Mouse (Mus musculus): ENCODE measurements around the gene 2010106E10Rik. TPM values are rescaled to one million over a fixed set of nuclear protein-coding genes. Genes with fewer than 3 reads are reported as not detected.
A peak's percentile ranks its signal among the peaks of the same experiment; 100 is the strongest.

Gene 2010106E10Rik
- polyA plus RNA-seq (2014; fragmentation: Nextera tagmentation; extraction: Ambion mirVana) = 0.20 TPM in 1 of 2 replicates, not detected in the other

DNA sequence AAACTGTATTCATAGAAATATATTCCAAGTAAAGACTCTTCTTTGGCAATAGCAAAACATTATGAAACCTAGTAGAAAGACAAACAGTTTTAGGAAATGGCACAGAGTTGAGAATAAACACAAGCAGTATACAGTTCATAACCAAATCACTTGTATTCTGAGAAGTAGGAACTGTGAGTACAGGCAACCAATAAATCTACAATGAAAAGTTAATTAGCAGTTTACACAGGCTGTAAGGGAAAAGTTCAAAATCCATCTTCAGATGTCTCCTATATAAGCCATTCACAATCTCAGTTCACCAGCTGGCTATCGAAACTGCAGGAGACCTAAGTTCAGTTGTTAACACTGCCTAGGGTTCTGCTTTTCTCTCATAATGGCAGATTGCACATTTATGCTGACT lies at the start of gene 2010106E10Rik:
Gene 2010106E10Rik (plus strand): TSS at position 301 of the 400 bp plus-strand sequence.
- Histone ChIP-seq H3K27ac (no peak within 1 kb of the TSS), H3K9me3 (ENCODE audit: control insufficient read depth, low read length) (no peaks in the 10 kb centered on the region), H3K36me3 (replicated peaks; ENCODE audit: control insufficient read depth, insufficient read depth) (no peaks in the 10 kb centered on the region), H3K4me1 (replicated peaks; ENCODE audit: control insufficient read depth, insufficient read depth, low read length) (no peaks in the 10 kb centered on the region), H3K4me2 (replicated peaks) (no peak within 1 kb of the TSS), H3K4me3 (replicated peaks; ENCODE audit: low read length) (no peak within 1 kb of the TSS), H3K9ac (no peak within 1 kb of the TSS), H3K27me3 (ENCODE audit: control insufficient read depth, insufficient read depth, low read length) (no peaks in the 10 kb centered on the region)
- WGBS = 93% methylated on average over 1 of the region's 1 CpGs
- no peak for DNase-seq (ENCODE audit: low spot score)
- ATAC-seq (ENCODE audit: low FRiP score) = no peak

GRCm38 (mm10) chrX:112505651-112506050 lies 10.6 kb downstream of the 2010106E10Rik start:
- Histone ChIP-seq H3K9me3 (ENCODE audit: control insufficient read depth, low read length) (no peaks in the 10 kb centered on the region), H3K27me3 (ENCODE audit: control insufficient read depth, insufficient read depth, low read length) (no peaks in the 10 kb centered on the region), H3K4me2 (replicated peaks) (no peak overlapping the region), H3K4me1 (replicated peaks; ENCODE audit: control insufficient read depth, insufficient read depth, low read length) (no peaks in the 10 kb centered on the region), H3K9ac (no peak overlapping the region), H3K4me3 (replicated peaks; ENCODE audit: low read length) (no peak overlapping the region), H3K27ac (no peak overlapping the region), H3K36me3 (replicated peaks; ENCODE audit: control insufficient read depth, insufficient read depth) (no peaks in the 10 kb centered on the region)
- ATAC-seq (ENCODE audit: low FRiP score) (no peak), DNase-seq (ENCODE audit: low spot score) (no peak)
- WGBS = 71% methylated on average over 2 of the region's 2 CpGs

DNA sequence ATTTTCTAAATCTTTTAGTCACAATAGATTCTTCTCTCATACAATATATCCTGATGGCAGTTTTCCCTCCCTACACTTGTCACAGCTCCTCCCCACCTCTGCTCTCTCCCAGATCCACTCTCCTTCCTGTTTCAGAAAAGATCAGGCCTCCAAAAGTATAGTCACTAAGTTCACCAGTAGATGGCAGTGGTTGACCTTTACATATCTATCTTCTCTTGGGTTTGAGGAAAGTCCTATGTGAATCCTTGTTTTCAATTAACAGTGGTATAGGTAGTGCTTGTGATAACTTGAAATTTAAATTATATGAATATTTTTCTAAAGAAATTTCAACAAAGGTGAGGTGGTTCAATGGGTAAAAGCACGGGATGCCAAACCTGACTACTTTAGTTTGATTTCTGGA lies 29.7 kb downstream of the 2010106E10Rik start:
- no peak overlapping the region for H3K9ac ChIP-seq
- DNase-seq (ENCODE audit: low spot score) = peak; percentile 70
- no peak overlapping the region for H3K27ac ChIP-seq
- H3K4me1 ChIP-seq (replicated peaks; ENCODE audit: control insufficient read depth, insufficient read depth, low read length) = no peaks in the 10 kb centered on the region
- H3K27me3 ChIP-seq (ENCODE audit: control insufficient read depth, insufficient read depth, low read length) = no peaks in the 10 kb centered on the region
- no peak overlapping the region for H3K4me3 ChIP-seq (replicated peaks; ENCODE audit: low read length)
- ATAC-seq (ENCODE audit: low FRiP score) = peak; percentile 40; the same call in 1 of the 2 replicates
- 65% methylated on average over 1 of the region's 1 CpGs for WGBS
- no peaks in the 10 kb centered on the region for H3K9me3 ChIP-seq (ENCODE audit: control insufficient read depth, low read length)
- H3K4me2 ChIP-seq (replicated peaks) = no peak overlapping the region
- H3K36me3 ChIP-seq (replicated peaks; ENCODE audit: control insufficient read depth, insufficient read depth) = no peaks in the 10 kb centered on the region

GRCm38 (mm10) chrX:112543115-112543514 lies 48.0 kb downstream of the 2010106E10Rik start:
- Histone ChIP-seq H3K4me1 (replicated peaks; ENCODE audit: control insufficient read depth, insufficient read depth, low read length) (no peaks in the 10 kb centered on the region), H3K9me3 (ENCODE audit: control insufficient read depth, low read length) (no peaks in the 10 kb centered on the region), H3K9ac (no peak overlapping the region), H3K36me3 (replicated peaks; ENCODE audit: control insufficient read depth, insufficient read depth) (no peaks in the 10 kb centered on the region), H3K27me3 (ENCODE audit: control insufficient read depth, insufficient read depth, low read length) (no peaks in the 10 kb centered on the region), H3K4me3 (replicated peaks; ENCODE audit: low read length) (no peak overlapping the region), H3K4me2 (replicated peaks) (no peak overlapping the region), H3K27ac (no peak overlapping the region)
- DNase-seq (ENCODE audit: low spot score) (no peak), ATAC-seq (ENCODE audit: low FRiP score) (no peak)
- WGBS = 58% methylated on average over 1 of the region's 1 CpGs

DNA sequence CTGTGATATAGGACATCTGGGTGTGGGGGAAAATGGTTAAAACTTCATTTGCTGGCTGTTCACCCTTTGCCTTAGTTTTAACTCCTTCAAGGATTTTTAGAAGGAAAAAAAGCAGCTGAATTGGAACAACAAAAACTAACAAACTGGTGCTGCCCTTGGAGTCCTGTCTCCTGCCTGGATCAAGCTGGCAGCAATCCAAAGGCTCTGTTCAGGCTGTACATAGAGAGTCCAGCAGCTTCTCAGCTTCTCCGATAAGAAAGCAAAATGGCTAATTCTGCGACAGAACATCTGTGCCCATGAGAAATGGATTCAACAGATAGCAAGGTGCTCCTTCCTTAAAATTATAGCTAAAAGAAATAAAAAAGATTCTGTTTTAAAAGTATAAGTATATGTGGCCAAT lies 72.6 kb downstream of the 2010106E10Rik start:
- WGBS = 70% methylated on average over 2 of the region's 2 CpGs
- ATAC-seq (ENCODE audit: low FRiP score) (no peak), DNase-seq (ENCODE audit: low spot score) (peak; percentile 24)
- H3K4me3 ChIP-seq (replicated peaks; ENCODE audit: low read length) = no peak overlapping the region
- no peak overlapping the region for H3K9ac ChIP-seq
- H3K9me3 ChIP-seq (ENCODE audit: control insufficient read depth, low read length) = no peaks in the 10 kb centered on the region
- H3K4me2 ChIP-seq (replicated peaks) = no peak overlapping the region
- H3K27ac ChIP-seq = no peak overlapping the region
- H3K36me3 ChIP-seq (replicated peaks; ENCODE audit: control insufficient read depth, insufficient read depth) = no peaks in the 10 kb centered on the region
- no peaks in the 10 kb centered on the region for H3K4me1 ChIP-seq (replicated peaks; ENCODE audit: control insufficient read depth, insufficient read depth, low read length)
- H3K27me3 ChIP-seq (ENCODE audit: control insufficient read depth, insufficient read depth, low read length) = no peaks in the 10 kb centered on the region

GRCm38 (mm10) chrX:112600511-112601305 lies 105.6 kb downstream of the 2010106E10Rik start, which contains the start of gene Zfp711:
TSS of gene Zfp711 (plus strand) at chrX:112600526.
- Histone ChIP-seq H3K9me3 (ENCODE audit: control insufficient read depth, low read length) (no peaks in the 10 kb centered on the region), H3K27ac (peak within 1 kb of the TSS; percentile 91), H3K9ac (peak within 1 kb of the TSS; percentile 85), H3K4me2 (replicated peaks) (peak within 1 kb of the TSS; percentile 51), H3K27me3 (ENCODE audit: control insufficient read depth, insufficient read depth, low read length) (no peaks in the 10 kb centered on the region), H3K4me1 (replicated peaks; ENCODE audit: control insufficient read depth, insufficient read depth, low read length) (no peaks in the 10 kb centered on the region), H3K36me3 (replicated peaks; ENCODE audit: control insufficient read depth, insufficient read depth) (no peaks in the 10 kb centered on the region), H3K4me3 (replicated peaks; ENCODE audit: low read length) (peak within 1 kb of the TSS; percentile 63)
- WGBS = 19% methylated on average over 59 of the region's 79 CpGs
- DNase-seq (ENCODE audit: low spot score) = peak; percentile 84
- ATAC-seq (ENCODE audit: low FRiP score) = peak; percentile 98

- H3K4me1 ChIP-seq (replicated peaks; ENCODE audit: control insufficient read depth, insufficient read depth, low read length) = no peaks in the 10 kb centered on the region
Measured at GRCm38 (mm10) chrX:112601306-112602120, 106.4 kb downstream of the 2010106E10Rik start.

More at GRCm38 (mm10) chrX:112601306-112602120, 106.4 kb downstream of the 2010106E10Rik start:
- Histone ChIP-seq H3K4me2 (replicated peaks) (peak overlapping the region; percentile 51), H3K9ac (peak overlapping the region; percentile 85), H3K9me3 (ENCODE audit: control insufficient read depth, low read length) (no peaks in the 10 kb centered on the region), H3K27me3 (ENCODE audit: control insufficient read depth, insufficient read depth, low read length) (no peaks in the 10 kb centered on the region), H3K36me3 (replicated peaks; ENCODE audit: control insufficient read depth, insufficient read depth) (no peaks in the 10 kb centered on the region), H3K4me3 (replicated peaks; ENCODE audit: low read length) (peak overlapping the region; percentile 63), H3K27ac (peak overlapping the region; percentile 91)
- ATAC-seq (ENCODE audit: low FRiP score) = peak; percentile 74
- DNase-seq (ENCODE audit: low spot score) = peak; percentile 54
- WGBS = 16% methylated on average over 53 of the region's 81 CpGs
